Mouse (Mus musculus) fibroblast of lung, adult 2 months (primary cell): Measurements from ENCODE around the gene Mid1.
A peak's percentile ranks its signal among the peaks of the same experiment; 100 is the strongest.

Source experiments
- DNase-seq: peaks from one replicate; pipeline ENCODE4 v3.0.0-alpha.2; 2011; ENCODE audit warnings: low read depth

The Mid1 gene

DNA sequence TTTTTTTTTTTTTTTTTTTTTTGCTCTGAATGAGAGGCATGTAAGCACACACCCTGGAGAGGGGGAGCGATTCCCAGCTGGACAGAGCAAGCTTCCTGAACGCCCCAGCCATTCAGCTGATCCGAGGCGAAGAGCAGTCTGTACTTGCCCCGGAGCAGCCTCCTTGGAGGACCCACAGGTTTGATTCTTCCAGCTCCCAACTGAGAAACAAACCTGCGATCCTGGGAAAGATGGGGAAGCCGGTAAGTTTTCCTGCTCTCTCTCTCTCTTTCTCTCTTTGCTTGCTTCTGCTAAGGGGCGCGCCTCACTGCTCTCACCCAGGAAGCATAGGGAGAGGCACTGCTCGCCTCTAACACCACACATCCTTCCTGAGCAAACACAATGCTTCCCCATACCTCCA, at the start of gene Mid1:
Gene Mid1 (plus strand): TSS at position 69 of the 400 bp plus-strand sequence.
- no peak for DNase-seq

DNA sequence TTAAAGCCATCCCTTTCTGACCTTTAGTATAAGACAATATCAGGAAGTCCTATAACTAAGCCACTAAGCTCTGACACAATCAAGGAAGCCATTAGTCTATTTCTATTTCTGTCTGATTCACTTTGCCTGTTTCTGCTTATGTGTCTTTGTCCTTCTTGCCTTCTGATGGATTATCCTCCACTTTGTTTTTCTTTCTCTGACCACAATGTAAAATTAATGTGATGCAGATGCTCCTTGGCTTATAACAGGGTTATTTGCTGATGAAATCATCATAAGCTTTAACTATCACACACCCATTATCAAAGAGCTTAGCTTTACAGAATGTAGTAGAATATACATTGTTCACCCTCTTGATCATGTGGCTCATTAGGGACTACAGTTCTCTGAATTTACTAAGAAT, 11.9 kb upstream of the Mid1 start:
- no peak for DNase-seq

DNA sequence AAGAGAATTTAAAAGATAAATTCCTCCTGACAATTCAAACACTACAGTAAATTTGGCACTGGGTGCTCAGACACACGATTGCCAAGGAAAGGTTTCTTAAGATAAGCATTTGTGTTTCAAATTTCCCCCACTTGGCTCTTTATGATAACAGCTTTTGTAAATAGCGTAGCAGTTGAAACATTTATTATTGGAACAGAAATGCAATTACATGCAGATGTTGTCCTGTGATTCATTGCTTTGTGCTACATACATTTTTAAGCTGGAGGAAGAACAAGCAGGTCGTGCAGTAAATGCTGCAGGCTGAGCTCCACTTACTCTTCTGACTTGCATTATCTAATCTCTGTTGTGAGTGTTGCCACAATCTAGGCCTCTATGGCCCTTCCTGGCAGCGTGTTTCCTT, 8.7 kb upstream of the Mid1 start:
- DNase-seq = no peak

DNA sequence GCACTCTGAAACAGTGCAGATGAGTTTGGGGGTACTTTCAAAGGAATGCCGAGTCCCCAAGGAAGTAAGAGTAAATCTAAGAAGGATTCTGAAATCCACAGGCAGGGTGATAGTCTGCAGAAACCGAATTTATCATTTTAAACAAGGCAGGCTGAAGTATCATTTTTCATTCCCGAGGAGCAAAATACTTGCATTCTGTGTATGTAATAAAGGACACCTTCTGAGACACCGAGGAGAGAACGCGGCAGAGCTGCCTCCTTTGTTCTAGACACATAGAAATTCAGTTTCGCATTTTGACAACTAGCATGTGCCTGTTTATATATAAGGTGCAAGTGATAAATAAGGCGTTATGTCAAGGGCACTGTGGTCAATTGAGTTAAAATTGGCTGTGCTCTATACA, 732 bp downstream of the Mid1 start:
- DNase-seq = no peak

DNA sequence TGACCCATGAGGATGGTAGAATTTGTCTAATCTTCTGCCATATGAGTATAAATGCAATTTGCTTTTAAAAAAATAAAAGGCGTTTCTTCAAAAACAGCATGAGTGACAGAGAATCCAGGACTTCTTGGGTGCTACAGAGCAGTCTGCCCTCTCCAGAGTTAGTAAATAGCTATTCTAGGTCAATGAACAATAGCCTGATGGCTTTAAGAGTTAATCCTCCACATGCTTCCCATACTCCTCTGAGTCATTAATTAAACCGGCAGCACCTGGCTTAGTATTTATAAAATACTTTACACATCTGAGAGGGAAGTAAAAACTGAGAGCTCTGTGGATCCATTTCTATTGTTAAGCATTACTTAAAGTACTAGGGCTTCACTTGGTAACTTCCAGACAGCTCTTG, 6.2 kb downstream of the Mid1 start:
- DNase-seq = no peak

DNA sequence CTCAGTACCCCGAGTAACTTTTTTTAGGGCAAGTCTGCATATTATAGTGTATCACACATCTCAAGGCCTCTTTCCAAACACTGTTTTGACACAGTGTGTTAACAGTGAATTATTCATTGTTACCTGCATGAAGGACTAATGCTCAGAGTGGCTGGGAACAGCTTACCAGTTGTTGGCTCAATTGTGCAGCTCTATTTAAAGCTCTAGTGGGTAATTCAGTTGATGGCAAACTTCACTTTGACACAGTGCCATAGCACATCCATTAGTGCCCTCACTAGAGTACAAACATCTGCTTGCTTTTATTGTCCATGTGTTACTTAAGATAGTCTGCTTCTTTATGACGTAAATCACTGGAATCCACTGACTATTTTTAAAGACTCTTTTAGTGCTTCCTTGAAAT, 6.7 kb downstream of the Mid1 start:
- DNase-seq = no peak

DNA sequence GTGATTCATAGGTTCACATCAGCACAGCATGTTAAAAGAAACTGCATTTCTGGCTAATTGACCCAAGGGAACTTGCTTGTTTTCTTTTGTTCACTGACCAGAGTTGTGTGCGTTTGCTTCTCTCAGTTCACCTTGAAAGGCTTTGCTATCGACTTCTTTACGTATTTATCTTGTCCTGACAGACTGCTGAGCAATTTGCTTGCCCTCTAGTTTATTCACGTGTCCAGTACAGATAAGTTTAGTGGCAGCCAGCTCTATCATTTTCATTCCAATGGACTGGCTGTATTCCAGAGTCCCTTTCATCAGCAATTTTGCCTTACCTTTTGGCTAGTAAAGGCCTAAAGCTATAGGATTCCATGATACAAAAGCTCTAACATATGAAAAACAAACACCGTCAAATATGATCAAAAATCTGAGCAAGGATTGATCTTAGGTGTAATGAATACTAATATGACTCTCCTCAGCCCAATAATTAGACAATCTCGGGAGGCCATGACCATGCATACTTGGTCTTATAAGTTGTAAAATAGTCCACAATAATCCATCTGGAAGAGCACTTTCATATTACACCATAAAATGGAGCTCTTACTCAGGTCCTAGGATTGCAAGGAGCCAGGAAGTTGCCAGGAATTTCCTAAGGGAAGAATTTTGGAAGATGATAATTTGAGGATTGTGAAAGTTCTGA, 7.4 kb downstream of the Mid1 start:
- no peak for DNase-seq

DNA sequence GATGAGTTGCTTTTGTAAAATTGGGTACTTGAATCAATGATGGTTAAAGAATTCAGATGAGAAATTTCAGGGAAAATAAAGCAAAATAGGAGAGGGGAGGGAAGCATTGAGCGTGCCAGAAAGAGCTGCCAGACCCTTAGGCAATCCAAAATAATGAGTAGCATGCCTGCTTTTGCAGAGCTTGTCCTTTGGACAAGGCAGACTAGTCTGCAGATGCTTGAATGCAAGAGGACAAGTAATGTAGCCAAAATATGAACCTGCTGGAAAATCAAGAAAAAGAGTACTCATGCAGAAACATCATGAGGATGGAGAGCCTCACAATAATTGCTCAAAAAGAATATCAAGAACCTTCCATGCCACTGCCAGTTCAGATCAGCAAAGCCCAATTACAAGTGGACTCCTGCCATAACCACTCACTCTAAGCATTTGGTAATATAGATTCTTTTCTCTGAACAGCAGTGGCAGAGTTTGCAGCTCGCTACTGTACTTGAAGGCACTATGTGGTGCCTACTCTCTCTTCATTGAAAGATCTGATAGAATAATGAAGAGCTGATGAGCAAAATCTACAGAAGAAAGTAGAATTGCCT, 19.1 kb downstream of the Mid1 start:
- DNase-seq = no peak

DNA sequence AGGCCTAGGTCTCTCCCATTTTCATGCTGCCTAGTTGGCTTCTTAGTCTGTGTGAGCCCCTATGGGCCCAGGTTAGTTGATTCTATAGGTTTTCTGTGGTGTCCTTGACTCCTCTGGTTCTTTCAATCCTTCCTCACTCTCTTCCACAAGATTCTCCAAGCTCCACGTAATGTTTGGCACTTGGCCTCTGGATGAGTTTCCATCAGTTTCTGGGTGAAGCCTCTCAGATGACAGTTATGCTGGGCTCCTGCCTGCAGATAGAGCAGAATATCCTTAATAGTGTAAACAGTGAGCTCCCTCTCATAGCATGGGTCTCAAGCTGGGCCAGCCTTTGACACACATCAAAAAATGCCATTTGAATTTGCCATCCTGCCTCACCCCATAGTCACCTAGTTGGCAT, 38.5 kb downstream of the Mid1 start:
- DNase-seq = no peak

DNA sequence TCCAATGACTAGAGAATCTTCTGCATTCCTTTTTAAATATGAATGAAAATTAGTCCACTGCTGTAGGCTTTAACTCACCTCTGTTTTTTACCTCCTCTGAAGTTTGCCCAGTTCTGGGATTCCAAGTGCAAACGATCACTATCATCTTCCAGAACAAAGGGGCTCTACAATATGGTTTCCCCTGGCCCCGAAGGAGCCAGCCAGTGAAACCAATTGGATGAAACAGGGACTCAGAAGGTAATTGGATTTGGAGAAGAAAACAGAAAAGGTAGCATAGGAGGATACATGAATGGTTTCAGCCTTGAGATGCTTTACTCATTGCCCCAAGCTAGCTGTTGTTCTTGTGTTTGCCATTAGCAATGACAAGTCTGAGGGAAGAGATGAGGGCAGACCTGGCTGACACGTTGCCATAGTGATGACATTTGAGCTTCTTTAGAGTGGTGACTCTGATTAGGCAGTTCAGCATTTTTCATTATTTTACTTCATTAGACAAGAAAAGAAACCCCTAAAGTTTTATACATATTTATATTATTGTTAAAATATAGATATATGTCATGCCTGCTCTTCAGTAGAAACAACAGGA, 50.5 kb downstream of the Mid1 start:
- no peak for DNase-seq

DNA sequence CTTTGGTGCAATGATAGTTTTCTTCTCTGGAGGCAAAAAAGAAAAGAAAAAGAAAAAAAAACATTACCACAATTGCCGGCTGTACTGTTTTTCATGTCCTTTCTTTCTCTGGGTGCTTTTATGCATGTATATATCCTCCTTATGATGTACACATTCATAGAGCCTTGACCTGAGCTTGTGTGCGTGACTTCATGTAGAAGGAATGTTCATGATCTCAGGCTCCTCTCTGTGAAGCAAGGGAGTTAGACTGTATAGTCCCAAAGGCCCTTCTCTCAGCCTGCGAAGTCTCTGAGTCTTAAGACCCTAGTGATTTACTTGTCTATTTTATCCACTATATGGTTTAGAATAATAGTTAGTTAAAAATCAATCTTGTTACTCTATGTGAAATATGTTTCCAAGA, 73.0 kb downstream of the Mid1 start:
- DNase-seq = no peak

DNA sequence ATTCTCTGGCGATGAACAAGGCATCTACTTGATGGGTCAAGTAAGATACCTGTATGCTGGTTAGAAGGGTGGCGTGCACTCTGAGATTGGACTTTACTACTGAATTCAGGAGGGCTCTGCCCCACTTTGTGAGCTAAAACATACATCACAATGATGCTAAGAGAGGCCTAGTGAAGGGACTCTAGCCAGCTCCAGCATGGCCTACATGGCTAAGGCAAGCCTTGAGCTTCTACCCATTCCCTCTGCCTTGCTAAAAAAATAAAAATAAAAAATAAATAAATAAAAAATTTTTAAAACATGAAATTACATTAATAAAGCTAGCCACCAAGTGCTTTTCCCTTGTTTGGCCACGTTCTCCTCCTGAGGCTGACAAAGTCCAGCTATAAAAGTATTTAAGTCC, 94.5 kb downstream of the Mid1 start, which contains the start of gene 4933400A11Rik:
Gene 4933400A11Rik (minus strand): TSS at position 101 of the 400 bp plus-strand sequence.
- no peak for DNase-seq

DNA sequence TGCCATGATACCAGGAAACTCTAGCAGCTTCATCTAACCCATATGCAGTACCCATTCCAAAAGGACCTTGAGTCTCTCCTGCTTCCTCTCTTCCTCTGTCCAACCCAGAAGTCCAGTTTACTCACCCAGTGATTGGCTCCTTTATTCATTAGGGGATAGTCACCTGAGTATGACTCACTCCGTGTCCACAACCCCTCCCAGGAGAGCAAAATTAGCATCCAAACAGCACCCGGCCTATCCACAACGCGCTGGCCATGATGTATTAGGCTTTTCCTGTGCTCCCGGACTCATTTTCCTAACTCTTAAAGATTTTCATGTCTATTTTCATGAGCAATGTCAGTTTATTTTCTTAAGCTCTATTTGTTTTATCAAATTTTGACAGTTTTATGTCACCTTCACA, 104.7 kb downstream of the Mid1 start:
- no peak for DNase-seq

DNA sequence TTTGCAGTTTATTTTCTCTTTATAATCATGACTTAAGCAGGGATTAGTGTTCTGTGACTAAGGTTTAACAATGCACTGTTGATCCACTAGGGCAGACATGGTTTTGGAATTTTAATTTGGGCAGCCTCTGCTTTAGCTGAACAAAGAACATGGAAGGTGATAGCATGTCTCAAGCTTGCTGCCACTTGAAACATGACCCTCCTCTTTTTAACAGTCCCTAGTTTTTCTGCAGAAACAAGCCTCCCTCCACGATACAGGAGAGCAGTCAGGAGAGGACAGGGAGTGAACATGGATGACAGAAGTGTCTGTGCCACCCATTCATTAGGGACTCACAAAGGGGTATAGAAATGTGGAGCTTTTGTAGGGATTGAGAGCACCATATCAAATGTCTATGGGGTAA, 107.9 kb downstream of the Mid1 start:
- DNase-seq = no peak

DNA sequence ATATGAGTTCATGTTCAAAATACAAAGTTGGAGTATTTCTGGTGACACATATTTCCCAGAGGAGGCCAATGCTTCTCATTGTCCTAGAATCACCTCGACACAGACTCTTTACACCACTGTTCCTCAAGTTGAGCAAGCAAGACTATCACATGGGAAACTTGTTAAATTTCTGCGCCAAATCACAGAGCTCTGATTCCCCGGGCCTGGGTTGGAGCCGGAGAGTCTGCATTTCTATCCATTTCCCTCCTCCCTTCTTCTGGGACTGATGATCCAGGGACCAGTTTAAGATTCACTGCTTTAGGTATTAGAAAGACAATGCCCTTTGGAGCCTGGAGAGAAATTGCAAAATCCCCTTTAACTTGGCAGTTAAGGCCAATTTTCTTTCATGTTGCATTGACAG, 109.4 kb downstream of the Mid1 start:
- DNase-seq = no peak

DNA sequence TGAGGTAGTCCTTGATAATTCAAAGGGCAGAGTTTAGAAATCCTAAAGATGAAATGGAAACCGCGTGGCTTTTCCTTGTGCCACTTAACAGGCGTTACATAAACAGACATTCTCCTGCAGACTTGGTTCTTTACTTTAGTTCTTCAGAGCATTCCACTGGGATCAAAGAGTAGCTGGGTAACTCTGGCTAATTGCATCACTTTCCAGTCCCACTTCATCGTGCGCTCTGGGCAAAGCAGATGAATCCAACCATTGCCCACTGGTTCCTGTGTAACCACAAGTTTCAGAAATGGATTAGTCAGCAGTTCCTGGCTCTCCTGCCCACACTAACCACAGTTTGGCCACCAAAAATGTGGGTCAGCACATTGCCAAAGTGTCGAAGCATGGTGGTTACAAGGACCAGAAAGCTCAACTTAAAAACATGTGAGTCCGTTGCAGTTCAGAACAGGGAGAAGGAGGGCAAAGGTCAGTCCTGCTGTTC, 109.9 kb downstream of the Mid1 start:
- DNase-seq = peak; percentile 82

DNA sequence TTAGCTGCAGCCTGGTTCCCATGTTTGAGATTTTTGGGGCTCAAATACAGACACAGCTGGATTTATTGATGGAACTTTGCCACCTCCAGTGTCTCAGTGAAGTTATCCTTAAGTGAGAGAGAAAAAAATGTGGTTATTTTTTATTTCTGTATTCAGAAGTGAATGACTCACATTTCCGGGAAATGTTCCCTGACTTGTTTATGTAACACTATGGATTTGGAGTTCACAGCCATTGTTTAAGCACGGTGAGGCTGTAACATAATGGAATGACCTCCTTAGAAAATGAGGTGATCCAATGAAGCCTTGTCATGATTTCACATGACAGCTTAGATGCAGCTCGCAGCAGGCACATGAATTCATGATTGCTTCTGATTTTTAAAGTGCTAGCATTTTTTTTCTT, 112.1 kb downstream of the Mid1 start:
- no peak for DNase-seq

DNA sequence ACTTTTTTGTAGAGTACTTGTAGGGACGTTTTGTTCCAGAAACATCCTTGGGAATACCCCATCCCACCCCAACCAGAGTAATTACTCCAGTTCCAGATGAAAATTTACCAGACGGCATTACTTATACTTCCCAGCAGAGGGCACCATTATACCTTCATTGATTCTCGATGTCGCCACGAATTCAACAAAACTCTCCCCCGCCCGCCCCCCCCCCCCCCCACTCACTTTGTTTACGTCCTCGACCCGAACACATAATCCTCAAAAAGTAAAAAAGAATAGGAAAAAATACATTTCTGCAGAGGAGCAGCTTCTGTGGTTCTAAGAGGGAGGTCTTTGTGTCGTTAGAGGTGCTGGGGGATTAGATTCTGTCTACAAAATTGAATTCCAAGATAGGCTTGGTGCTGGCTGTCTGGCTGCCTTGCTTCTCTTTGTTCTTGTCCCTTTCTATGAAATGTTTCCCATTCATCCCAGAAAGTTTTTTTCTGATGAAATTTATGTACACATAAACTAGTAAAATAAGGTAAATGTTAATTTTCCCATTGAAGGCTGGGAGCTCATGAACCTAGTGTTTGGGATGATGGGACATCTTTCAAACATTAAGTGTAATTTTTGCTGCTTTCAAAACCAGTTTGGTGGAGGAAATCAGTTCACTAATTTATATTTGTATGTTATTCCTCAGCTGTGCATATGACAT, 114.1 kb downstream of the Mid1 start:
- no peak for DNase-seq

DNA sequence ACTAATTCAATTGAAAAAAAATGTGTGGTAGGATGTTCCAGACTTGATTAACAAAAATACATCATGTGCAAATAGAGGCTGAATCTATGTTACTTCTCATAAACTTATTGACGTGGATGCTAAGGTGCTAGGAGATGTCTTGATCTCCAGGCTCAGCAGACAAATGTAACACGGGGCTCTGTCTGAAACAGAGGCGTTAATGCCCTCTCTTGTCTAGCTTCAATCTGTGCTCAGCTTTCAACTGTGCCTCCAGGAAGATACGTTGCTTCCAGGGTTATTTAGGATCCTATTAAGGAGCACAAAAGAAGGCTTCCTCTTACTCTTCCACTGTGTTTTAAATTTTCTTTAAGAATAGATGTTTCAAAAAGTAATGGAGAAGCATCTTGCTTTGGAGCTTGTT, 115.2 kb downstream of the Mid1 start:
- no peak for DNase-seq

DNA sequence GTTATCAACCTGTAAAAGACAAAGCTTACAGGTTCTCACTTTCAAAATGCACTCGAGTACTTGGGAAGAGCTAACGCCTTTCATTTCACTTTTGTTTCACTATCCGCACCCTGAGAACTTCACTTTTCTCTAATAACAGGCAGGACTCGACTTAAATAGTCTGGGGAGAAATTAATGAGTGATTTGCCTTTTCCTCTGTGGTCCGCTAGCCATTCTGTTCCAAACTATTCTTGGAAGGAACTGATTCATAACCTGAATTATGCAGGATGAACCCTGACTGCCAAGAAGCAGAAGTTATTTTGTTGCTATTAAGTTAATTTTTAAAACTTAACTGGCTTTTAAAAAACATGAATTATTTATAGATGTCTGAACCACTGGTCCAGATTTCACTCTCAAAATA, 120.8 kb downstream of the Mid1 start:
- no peak for DNase-seq

DNA sequence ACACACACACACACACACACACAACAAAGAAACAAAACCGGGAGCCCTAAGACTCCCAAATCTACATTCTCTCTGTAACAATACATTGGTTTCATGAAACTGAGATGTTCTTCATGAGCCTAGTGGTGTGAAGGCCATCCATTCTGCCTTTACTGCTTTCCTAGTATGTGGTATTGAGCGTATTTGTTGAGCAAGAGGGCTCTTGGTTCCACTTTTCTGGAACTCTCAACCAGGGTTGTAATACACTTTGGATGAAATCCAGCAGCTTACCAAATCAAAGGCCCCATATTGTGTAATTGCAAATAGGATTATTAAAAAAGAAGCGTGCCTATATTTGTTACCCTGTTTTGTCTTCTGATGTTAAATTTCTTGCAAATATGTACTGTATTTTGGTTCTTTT, 122.7 kb downstream of the Mid1 start:
- DNase-seq = no peak

DNA sequence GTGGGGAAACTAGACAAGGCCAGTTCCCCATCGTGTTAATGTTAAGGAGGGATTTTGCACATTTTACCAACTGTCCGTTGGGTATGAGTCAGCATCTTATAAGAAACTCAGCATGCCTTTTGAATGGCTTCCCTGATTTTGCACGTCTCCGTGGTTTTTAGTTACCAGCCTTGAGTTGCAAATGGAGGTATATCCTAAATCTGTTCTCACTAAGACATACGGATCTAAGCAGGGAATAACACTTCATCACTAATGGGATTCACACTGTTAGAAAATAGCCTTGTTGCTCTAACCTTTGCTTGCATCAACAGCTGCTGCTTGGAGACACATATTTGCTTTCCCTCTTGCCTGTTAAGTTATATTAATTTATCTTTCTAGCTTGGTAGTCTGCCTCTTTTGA, 126.3 kb downstream of the Mid1 start:
- no peak for DNase-seq

DNA sequence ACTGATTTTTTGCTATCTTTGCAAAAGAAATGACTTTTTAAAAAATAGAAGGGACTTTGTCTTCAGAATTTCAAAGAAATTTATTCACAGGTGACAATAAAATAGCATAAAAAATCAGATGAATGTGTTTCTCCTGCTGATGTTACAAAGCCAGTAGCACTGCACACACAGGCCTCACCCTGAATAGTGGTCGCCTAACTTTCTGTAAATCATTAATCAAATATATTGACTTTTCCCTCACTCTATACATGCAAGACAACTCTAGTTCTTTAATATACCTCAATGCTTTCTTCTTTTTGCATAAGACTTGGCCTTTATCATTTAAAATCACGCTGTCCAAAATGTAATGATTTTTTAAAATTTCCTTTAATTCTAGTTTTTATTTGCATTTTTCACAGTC, 126.8 kb downstream of the Mid1 start:
- no peak for DNase-seq
